Mouse (Mus musculus) liver, embryonic 14.5 days (tissue): ENCODE data around the gene Dnajc19.

Experiments
- CTCF ChIP-seq: IDR thresholded peaks from 2 replicates; pipeline ENCODE4 v1.5.1; 2016; ENCODE audit warnings: antibody characterized with exemption, low read depth, control low read depth
- EP300 ChIP-seq: IDR thresholded peaks from 2 replicates; pipeline ENCODE4 v1.6.1; 2016; ENCODE audit warnings: antibody characterized with exemption, low read depth

DNA sequence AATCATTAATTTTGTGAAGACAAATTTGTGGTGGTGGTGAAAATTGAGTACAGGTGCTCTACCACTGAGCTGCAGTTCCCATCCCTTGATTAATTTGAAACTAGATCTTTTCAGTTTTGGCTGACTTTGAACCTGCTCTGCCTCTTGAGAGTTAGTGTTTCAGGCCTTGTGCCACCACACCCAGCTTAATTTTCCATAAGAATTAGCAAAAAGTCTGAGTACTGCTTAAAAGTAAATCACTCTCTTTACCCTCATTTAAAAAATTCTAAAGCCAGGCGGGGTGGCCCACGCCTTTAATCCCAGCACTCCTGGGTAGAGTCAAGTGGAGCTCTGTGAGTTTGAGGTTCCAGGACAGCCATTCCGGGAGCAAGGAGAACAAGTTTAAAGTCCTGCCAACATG, 45.4 kb downstream of the Dnajc19 start:
- no peak for TF ChIP-seq CTCF
- no peak for TF ChIP-seq EP300
